Mouse (Mus musculus) lung, adult 2 months (tissue): ENCODE measurements around the gene Yif1a.

Experiments
- CTCF ChIP-seq: fragments of 200-500 bp; IDR thresholded peaks from 2 replicates; pipeline ENCODE4 v1.5.1; 2011; ENCODE audit warnings: mild to moderate bottlenecking, low read length, control low read depth; ENCODE audit not compliant: insufficient read depth
- POLR2A ChIP-seq: fragments of 200-500 bp; IDR thresholded peaks from 2 replicates; pipeline ENCODE4 v1.6.1; 2011; ENCODE audit warnings: low read depth, mild to moderate bottlenecking, control low read depth, low read length, borderline replicate concordance; ENCODE audit errors: extremely low read depth

DNA sequence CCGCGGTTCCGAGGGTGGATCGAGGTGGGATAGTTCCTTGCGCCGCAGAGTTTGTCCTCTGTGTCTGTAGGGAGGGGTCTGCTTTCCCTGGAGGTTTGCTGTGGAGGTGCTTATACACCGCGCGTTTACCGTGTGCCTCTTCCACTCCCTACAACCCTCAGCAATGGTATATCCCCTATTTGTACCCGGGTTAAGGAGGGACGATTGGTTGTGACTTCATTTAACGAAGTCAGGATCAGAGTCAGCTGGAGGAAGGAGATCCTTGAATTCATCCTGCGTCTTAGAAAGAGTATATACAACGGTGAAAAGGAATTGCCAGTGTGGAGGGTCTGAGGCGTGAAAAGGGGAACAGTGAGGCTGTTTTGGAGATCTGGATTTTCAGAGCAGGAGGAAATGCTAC lies 46.8 kb upstream of the Yif1a start:
- no peak for TF ChIP-seq POLR2A
- no peak for TF ChIP-seq CTCF
